In genomic region chr17:47010722-47011660, GRCm38 (mm10) we compare ENCODE assay signal across 8 mouse cellular contexts. TPM values are rescaled to one million over a fixed set of nuclear protein-coding genes. Genes with fewer than 3 reads are reported as not detected.
DNase-seq lines count a peak whose midpoint lies in the region; ATAC-seq and TF ChIP-seq lines count a peak whose summit lies in the region.

No protein-coding gene starts in this region.

- peak overlapping the region; percentile 85 for H3K4me3 ChIP-seq in limb, embryonic 11.5 days (ENCODE audit: low read depth, low read length)
- H3K4me3 ChIP-seq in midbrain, embryonic 13.5 days (replicated peaks): peak overlapping the region; percentile 81
- peak overlapping the region; percentile 86 for H3K4me3 ChIP-seq in spleen, adult 2 months (ENCODE audit: extremely low read depth, insufficient read depth, insufficient read length)

- H3K36me3 ChIP-seq in limb, embryonic 11.5 days (ENCODE audit: control insufficient read depth, insufficient read depth, low read length): 0 out of 2 replicates have a peak, but pooled peaks cover 3% of the 10 kb centered on the region
- H3K36me3 ChIP-seq in midbrain, embryonic 13.5 days: peaks cover 3% of the 10 kb centered on the region; the same call in 1 of the 2 replicates
- peaks cover 2% of the 10 kb centered on the region; the same call in 1 of the 2 replicates for H3K36me3 ChIP-seq in spleen, adult 2 months (ENCODE audit: control insufficient read depth, insufficient read depth, low read length)

- no peak overlapping the region for H3K27ac ChIP-seq in limb, embryonic 11.5 days (replicated peaks; ENCODE audit: low read depth, low read length)
- peak overlapping the region; percentile 89 for H3K27ac ChIP-seq in midbrain, embryonic 13.5 days
- H3K27ac ChIP-seq in spleen, adult 2 months (ENCODE audit: insufficient read depth, low read length): peak overlapping the region; percentile 30

- 13% methylated on average over 25 of the region's 25 CpGs for WGBS in limb, embryonic 11.5 days
- WGBS in midbrain, embryonic 13.5 days: 14% methylated on average over 25 of the region's 25 CpGs
- WGBS in spleen, adult 2 months: 12% methylated on average over 25 of the region's 25 CpGs

- peak overlapping the region; percentile 73 for H3K4me2 ChIP-seq in limb, embryonic 11.5 days (ENCODE audit: low read depth, severe bottlenecking)
- H3K4me2 ChIP-seq in midbrain, embryonic 13.5 days (replicated peaks): peak overlapping the region; percentile 69

- TF ChIP-seq CTCF in spleen, adult 2 months (IDR thresholded peaks at IDR 0.05; ENCODE audit: extremely low read depth, insufficient read depth, insufficient read length, insufficient replicate concordance): no peak

- H3K27me3 ChIP-seq in limb, embryonic 11.5 days (ENCODE audit: control insufficient read depth, insufficient read depth, low read length): no peaks in the 10 kb centered on the region
- H3K27me3 ChIP-seq in midbrain, embryonic 13.5 days: no peaks in the 10 kb centered on the region
- H3K27me3 ChIP-seq in spleen, adult 2 months (ENCODE audit: control insufficient read depth, insufficient read depth, low read length): no peaks in the 10 kb centered on the region

- peak; percentile 52; the same call in 1 of the 2 replicates for ATAC-seq in limb, embryonic 11.5 days (ENCODE audit: insufficient number of reproducible peaks, low FRiP score, low TSS enrichment, low read depth)
- peak; percentile 69 for ATAC-seq in midbrain, embryonic 13.5 days

- DNase-seq in ovary, adult 18-20 months (ENCODE audit: low spot score): peak; percentile 76
- no peak for DNase-seq in ovary, postnatal 10 days (ENCODE audit: low spot score)
- DNase-seq in embryo, embryonic 11 days: peak; percentile 90
- DNase-seq in gonadal fat pad, adult 2 months (ENCODE audit: low read depth): peak; percentile 44
- DNase-seq in kidney, adult 11 months: peak; percentile 71
- peak; percentile 76 for DNase-seq in limb, embryonic 11.5 days (ENCODE audit: low spot score)
- peak; percentile 56 to 70 for DNase-seq in spleen, adult 2 months (ENCODE audit: low read depth in 1 of 2, low spot score in 2 of 2)

- no peaks in the 10 kb centered on the region for H3K9me3 ChIP-seq in limb, embryonic 11.5 days (ENCODE audit: control insufficient read depth, low read length)
- H3K9me3 ChIP-seq in midbrain, embryonic 13.5 days: no peaks in the 10 kb centered on the region

- H3K9ac ChIP-seq in limb, embryonic 11.5 days (ENCODE audit: low read length): no peak overlapping the region
- H3K9ac ChIP-seq in midbrain, embryonic 13.5 days (replicated peaks): no peak overlapping the region

- peaks cover 5% of the 10 kb centered on the region; the same call in 1 of the 2 replicates for H3K4me1 ChIP-seq in limb, embryonic 11.5 days (ENCODE audit: control insufficient read depth, insufficient read depth, low read length)
- peaks cover 27% of the 10 kb centered on the region for H3K4me1 ChIP-seq in midbrain, embryonic 13.5 days (replicated peaks)
- H3K4me1 ChIP-seq in spleen, adult 2 months (ENCODE audit: control insufficient read depth, insufficient read depth, insufficient read length): peaks cover 2% of the 10 kb centered on the region; the same call in 1 of the 2 replicates

- TF ChIP-seq POLR2A in spleen, adult 2 months (IDR thresholded peaks at IDR 0.05; ENCODE audit: low read depth, low read length): no peak

RNA-seq across cellular contexts. Expression of gene Ubr2, which starts 0.6 kb away (rescaled TPM):
- polyA plus RNA-seq in gonadal fat pad, adult 2 months (2012; rRNA removed): 31.2 and 33.3 TPM in 2 replicates
- polyA plus RNA-seq in limb, embryonic 11.5 days (2014; fragmentation: Nextera tagmentation; extraction: Ambion mirVana): 19.2 and 20.2 TPM in 2 replicates
- 16.7 and 18.0 TPM in 2 replicates for polyA plus RNA-seq in midbrain, embryonic 13.5 days (2015; fragmentation: Nextera tagmentation; extraction: Ambion mirVana)
- polyA plus RNA-seq in spleen, adult 2 months (2012; rRNA removed): 30.8 and 31.3 TPM in 2 replicates
